Mouse (Mus musculus) layer of hippocampus, postnatal 10 days (tissue): Measurements from ENCODE around the gene Arhgap21. TPM values are rescaled to one million over a fixed set of nuclear protein-coding genes. Genes with fewer than 3 reads are reported as not detected.

ENCODE experiments used
- total RNA-seq, 2 experiments: library from RNA; stranded (reverse); gene quantifications; 2 replicates each; pipeline ENCODE4 v1.2.3; 2021

Arhgap21 gene
- total RNA-seq, 2 experiments from 2014 or later, result 305 to 313 TPM

Other genes starting within 250 kb of the Arhgap21 start
- gene Enkur, start 236.5 kb upstream of the Arhgap21 start, total RNA-seq, result 1 to 10 TPM; 4.9 to 6.9 TPM
- gene Thnsl1, start 236.8 kb upstream of the Arhgap21 start, total RNA-seq, result 10 to 100 TPM; 18.8 TPM